Mouse (Mus musculus) layer of hippocampus, adult 9-10 months (tissue): ENCODE measurements around the gene Isg20l2.

ENCODE experiments used
- DNase-seq: peaks from one replicate; pipeline ENCODE4 v3.0.0; 2022; ENCODE audit warnings: low spot score

The Isg20l2 gene

DNA sequence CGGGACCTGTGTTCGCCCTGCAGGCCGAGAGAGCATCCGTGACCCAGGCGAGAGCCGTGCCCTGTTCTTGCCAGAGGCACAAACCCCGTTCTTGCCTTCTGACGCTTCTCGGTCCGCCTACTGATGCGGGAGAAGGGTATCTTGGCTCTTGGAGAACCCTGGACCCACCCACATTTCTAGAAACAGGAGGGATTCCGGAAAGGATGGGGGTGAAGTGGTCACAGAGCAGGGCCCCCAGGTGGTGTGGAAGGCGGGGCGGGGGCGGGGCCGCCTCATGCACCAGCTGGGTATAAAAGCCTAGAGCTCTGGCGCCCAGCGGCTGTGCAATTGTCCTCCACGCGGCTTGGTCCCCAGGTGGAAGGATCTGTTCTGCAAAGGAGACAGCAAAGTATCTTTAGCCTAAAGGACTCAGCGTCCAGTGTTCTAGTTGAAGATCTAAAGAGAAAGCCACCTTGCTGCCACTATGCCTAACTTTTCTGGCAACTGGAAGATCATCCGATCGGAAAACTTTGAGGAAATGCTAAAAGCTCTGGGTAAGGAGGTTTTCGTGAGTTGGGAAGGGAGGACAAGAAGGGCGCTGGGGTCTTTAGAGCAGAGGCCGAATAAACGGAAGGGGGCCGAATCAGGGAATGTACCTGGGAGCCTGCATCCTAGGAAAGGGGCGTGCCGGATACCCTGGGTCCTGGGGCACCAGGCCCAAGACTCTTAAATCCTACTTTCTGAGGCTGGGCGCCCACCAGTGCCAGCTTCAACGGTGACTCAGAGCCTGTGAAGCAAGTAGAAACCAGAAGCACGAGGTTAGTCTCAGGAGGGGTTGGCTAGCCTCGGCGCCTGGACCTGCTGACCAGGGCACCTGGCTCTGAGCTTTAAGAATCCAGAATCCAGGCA lies 18.5 kb downstream of the Isg20l2 start, which contains the start of gene Crabp2:
TSS of gene Crabp2 (plus strand) at position 289 of the 888 bp plus-strand sequence.
- no peak for DNase-seq

- no peak for DNase-seq
Observed at GRCm38 (mm10) chr3:87949266-87949954, 19.3 kb downstream of the Isg20l2 start.

DNA sequence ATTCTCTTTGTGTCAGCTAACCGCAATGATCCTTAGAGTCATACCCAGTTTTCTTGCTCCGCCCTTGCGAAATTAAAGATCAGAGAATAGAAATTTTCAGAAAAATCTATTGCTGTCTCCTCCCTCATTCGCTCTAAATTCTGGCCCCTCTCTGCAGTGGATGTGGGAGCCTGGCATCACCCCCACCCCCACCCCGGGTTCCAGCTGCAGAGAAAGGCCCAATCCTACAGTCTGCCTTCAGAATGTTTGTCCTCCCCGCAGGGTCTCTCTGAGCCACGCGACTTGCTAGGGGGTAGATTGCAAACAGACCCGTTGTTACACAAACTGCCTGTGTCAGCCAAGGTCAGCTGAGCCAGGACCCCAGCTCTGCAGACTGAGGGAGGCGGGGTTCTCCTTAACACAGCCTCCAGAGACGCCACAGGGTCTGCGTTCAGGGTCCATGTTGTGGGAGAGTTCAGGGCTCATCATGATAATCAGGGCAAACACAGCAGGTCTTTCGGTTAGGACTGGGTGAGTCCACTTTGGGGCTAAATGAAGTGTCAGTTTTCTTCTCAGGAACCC lies 19.9 kb downstream of the Isg20l2 start:
- DNase-seq, result no peak

DNA sequence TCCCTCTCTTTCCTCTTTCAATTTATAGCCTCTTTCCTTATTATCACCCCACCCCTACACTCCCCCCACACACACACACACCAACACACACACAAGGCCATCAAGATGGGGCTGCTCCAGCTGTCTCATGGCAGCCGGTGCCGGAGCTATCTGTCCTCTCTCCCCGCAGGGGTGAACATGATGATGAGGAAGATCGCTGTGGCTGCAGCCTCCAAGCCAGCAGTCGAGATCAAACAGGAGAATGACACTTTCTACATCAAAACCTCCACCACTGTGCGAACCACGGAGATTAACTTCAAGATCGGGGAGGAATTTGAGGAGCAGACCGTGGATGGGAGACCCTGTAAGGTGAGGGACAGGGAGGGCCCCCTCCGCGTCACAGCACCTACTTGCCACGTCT lies 21.8 kb downstream of the Isg20l2 start:
- DNase-seq, result no peak

- DNase-seq, result no peak
Observed at GRCm38 (mm10) chr3:87952440-87952839, 22.3 kb downstream of the Isg20l2 start.

DNA sequence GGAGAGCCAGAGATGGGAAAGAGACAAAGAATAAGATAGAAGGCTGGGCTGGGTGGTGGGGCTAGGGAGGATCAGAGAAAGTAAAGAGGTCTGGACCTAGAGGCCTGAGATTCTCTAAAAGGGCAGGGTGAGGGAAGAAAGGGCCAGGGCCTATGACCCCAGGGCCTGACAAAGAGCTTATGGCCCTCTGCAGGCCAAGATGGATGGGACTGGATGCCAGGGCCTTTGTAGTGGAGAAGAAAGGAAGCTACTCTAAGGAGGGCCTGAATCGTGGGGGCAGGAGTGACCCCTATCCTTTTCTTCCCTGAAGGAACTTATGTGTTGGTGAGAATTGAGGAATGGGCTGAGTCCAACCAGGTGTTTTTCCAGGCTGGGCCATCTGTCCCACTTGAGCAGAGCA lies 27.9 kb downstream of the Isg20l2 start:
- DNase-seq, result no peak

- no peak for DNase-seq
Observed at GRCm38 (mm10) chr3:87958476-87958875, 28.4 kb downstream of the Isg20l2 start.

DNA sequence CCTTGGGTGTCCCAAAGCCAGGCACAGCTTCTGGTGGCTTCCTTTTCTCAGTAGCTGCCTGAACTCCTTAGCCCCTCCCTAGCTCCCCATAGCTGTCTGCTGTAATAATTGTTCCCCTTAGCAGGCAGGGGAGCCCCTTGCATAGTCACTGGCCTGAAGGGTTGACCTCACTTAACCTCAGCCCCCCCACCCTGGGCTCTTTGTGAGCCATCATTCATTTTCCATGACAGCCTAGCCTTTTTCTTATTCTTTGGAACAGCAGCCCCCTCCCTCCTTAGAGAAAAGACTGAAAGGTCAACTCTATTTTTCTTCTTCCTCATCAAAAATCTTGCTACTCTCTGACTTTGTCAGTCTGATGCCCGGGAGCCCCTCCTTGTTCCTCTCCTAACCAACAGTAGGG lies 28.9 kb downstream of the Isg20l2 start:
- DNase-seq, result no peak

GRCm38 (mm10) chr3:87959371-87959770 lies 29.3 kb downstream of the Isg20l2 start:
- no peak for DNase-seq

GRCm38 (mm10) chr3:87960191-87960585 lies 30.1 kb downstream of the Isg20l2 start:
- DNase-seq, result no peak

DNA sequence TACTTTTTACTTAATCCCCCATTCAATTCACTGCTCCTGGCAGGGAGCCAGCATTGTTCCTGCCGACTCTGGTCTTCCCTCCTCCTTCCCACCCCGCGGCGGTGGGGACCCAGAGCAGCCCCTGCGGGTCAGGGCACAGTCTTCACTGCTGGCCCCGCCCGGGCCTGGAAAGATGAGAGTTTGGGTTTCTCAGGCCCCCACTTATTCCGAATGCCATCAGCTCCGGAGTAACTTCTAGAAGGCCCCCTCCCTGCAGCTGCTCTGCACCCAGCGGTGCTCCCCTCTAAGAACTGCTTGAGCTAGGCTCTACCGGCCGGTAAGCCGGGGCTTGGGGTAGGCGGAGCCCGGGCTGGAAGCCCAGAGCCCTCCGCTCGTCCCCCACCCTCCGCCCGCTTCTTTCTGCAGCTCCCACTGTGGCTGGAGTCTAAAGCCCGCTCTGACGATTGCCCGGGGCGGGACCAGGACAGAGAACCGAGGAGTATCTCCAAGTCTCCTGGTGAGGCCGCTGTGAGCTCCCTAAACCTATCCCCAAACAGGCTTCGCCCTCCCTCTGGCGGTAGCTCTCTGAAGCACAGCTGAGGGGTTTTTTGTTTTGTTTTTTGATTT lies 30.6 kb downstream of the Isg20l2 start:
- peak; percentile 54 for DNase-seq

DNA sequence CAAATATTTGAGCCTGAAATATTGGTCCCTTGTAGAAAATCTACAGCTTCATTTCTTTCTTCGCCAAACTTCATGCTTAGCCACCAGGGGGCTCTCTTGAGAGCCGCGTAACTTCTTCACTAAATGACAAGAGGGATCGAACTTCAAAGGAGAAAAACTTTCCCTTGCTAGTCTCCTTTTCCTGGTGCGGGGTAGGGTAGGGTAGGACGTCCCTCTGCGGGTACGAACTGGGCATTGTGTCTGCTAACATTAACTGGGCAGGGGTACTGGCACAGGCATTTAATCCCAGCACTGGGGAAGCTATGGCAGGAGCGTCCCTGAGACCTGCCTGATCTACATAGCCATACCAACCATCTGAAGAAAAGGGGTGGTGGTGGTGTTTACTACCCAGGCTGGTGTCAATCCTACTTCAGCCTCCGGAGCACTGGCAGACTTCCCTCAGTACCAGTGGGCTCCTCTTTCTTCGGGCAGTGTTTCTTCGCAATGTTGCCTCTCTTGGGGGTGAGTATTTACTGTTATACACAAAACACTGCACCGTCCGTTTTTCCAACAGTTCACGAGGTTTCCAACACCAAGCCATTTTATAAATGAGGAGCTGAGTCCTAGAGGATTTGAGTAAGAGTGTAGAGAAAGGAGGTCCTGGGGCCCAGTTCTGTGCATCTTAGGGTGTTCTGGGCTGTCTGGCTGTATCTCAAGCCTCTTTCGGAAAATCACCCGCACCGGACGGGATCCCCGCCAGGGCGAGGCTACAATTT lies 40.2 kb downstream of the Isg20l2 start:
- peak; percentile 45 for DNase-seq

- no peak for DNase-seq
Observed at GRCm38 (mm10) chr3:87970939-87971488, 40.9 kb downstream of the Isg20l2 start, which contains the start of gene Nes. Gene Nes (plus strand): TSS chr3:87971078.

DNA sequence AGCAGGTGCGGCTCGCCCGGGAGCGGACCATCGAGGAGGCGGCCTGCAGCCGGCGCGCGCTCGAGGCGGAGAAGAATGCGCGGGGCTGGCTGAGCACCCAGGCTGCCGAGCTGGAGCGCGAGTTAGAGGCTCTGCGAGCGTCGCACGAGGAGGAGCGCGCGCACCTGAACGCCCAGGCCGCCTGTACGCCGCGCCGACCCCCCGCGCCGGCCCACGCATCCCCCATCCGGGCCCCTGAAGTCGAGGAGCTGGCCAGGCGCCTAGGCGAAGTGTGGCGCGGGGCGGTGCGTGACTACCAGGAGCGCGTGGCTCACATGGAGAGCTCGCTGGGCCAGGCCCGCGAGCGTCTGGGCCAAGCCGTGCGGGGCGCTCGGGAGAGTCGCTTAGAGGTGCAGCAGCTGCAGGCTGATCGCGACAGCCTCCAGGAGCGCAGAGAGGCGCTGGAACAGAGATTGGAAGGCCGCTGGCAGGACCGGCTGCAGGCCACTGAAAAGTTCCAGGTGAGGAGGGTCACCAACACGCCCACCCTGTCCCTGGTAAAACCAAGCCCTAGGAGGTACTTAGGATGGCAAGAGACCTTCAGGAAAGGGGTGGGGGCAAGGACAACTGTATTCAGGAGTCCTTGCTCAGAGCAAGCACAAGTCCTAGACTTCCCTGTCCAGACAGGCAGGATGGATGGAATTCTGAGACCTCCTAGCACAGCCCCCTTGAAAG lies 41.5 kb downstream of the Isg20l2 start:
- DNase-seq, result no peak

DNA sequence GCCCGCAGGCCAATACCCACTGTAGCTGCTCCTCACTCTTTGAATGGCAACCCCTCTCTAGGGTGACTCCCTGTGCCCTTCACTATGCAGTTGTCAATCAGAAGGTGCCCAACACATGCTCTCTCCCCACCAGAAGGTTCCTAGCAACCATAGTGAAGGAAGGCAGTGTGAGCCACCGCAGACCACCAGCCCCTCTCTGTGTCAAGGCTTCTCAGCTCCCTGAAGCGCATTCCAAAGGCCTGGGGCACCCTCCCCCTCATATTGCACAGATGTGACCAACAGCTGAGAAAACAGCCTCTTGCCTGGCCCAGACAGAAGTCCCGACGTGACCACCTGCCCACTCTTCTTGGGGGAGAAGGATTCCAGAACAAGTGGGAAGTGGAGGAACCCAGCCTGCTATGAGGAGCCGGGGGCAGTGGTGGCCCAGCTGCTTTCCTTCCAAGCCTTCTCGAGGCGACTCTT lies 42.1 kb downstream of the Isg20l2 start:
- DNase-seq, result no peak

DNA sequence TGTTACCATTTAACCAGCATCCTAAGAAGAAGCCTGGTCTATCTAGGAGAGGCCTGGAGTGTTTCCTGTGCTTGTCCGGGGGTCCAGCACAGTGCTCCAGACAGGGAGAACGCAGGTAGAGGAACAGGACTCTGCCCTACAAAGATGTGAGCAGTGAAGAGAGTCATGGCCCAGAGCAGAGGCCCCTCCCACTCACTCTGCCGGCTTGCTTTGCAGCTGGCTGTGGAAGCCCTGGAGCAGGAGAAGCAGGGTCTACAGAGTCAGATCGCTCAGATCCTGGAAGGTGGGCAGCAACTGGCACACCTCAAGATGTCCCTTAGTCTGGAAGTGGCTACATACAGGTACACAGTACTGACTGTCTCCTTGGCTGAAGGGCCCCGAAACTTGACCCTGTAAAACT lies 42.7 kb downstream of the Isg20l2 start:
- DNase-seq, result no peak

DNA sequence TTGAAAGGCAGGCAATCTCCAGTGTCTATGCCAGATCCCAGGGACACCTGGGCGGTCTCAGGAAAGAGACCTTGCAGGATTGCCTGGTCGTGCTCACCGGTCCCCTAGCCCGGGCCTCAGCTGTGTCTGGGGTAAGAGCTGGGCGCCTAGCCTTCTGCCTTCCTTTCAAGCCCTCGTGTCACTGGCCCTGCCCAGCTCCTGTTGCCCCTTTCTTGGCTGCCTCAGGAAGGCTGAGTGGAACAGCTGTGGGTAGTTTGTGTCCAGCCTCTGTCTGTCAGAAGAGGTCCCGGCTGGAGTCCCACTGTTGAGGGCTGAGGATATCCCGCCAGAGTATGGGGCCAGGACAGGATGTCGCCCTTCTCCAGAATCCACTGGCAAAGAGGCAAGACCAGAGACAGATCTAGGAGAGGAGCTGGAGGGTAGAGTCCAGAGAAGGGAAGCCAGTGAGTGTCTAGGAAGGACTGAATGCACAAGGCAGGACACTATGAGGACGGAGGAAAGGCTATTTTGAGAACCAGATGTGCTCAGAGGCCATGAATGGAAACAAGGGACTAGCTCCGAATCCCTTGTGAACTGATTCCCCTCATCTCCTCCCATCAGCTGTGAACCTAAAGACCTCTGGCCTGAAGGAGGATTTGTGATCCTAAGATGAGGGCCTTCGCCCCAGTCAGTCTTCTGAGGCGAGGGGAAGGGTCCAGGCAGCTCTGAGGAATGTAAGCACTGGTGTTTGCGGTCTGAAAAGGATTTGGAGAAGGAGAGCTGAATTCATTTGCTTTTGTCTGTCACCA lies 43.7 kb downstream of the Isg20l2 start:
- DNase-seq, result no peak

GRCm38 (mm10) chr3:87974381-87974987 lies 44.4 kb downstream of the Isg20l2 start:
- DNase-seq, result no peak

- DNase-seq, result no peak
Observed at GRCm38 (mm10) chr3:87979493-87979892, 49.4 kb downstream of the Isg20l2 start.
